Mouse (Mus musculus) heart, adult 2 months (tissue): ENCODE data around the gene Shisal1. TPM values are rescaled to one million over a fixed set of nuclear protein-coding genes. Genes with fewer than 3 reads are reported as not detected.
A peak's percentile ranks its signal among the peaks of the same experiment; 100 is the strongest.

Experiments
- DNase-seq, 2 experiments: peaks; one replicate each; pipeline ENCODE4 v3.0.0; 2021
- H3K27ac ChIP-seq: fragments of 200-600 bp; 2 replicates; pipeline ENCODE4 v1.8.1; 2022
- H3K27me3 ChIP-seq: fragments of 200-500 bp; 2 replicates; pipeline ENCODE4 v1.6.1; 2012; ENCODE audit warnings: mild to moderate bottlenecking, low read length, inconsistent platforms, mixed read lengths; ENCODE audit not compliant: control insufficient read depth, insufficient read depth
- H3K36me3 ChIP-seq: fragments of 200-500 bp; 2 replicates; pipeline ENCODE4 v1.6.1; 2012; ENCODE audit warnings: low read length, inconsistent platforms; ENCODE audit not compliant: control insufficient read depth, insufficient read depth
- H3K4me1 ChIP-seq: fragments of 200-500 bp; 2 replicates; pipeline ENCODE4 v1.6.1; 2011; ENCODE audit warnings: low read length; ENCODE audit not compliant: control insufficient read depth, insufficient read depth
- H3K4me3 ChIP-seq: fragments of 200-600 bp; 2 replicates; pipeline ENCODE4 v1.8.1; 2022
- H3K79me2 ChIP-seq: fragments of 200-500 bp; replicated peaks from 2 replicates; pipeline ENCODE4 v1.6.1; 2012; ENCODE audit warnings: mild to moderate bottlenecking, inconsistent platforms, low read length, moderate library complexity, mixed read lengths; ENCODE audit not compliant: control insufficient read depth, insufficient read depth
- H3K9ac ChIP-seq: fragments of 200-500 bp; 2 replicates; pipeline ENCODE4 v1.6.1; 2012; ENCODE audit warnings: low read depth, mild to moderate bottlenecking, control low read depth, inconsistent platforms, low read length, mixed read lengths
- CTCF ChIP-seq: fragments of 200-600 bp; IDR thresholded peaks from 2 replicates; pipeline ENCODE4 v1.8.1; 2022; ENCODE audit warnings: antibody characterized with exemption, mild to moderate bottlenecking, moderate library complexity
- EP300 ChIP-seq: fragments of 200-500 bp; IDR thresholded peaks from 2 replicates; pipeline ENCODE4 v1.6.1; 2011; ENCODE audit warnings: low read depth, low read length, control low read depth; ENCODE audit not compliant: insufficient read depth
- POLR2A ChIP-seq: fragments of 200-500 bp; IDR thresholded peaks from 2 replicates; pipeline ENCODE4 v1.6.1; 2011; ENCODE audit warnings: mild to moderate bottlenecking, low read depth, low read length, control low read depth; ENCODE audit not compliant: insufficient read depth
- WGBS: fragments of 180-500 bp; shearing (Covaris S2); methylation state at CpG from one replicate; pipeline ENCODE4 v1.1.7; 2018; 5-methylcytosine and 5-hydroxymethylcytosine counted together
- intact Hi-C: fragments of 180-260 bp; cut with DNase I; formaldehyde crosslinking; loops from one replicate; pipeline ENCODE4 v1.15.1; 2025
- polyA plus RNA-seq: library from polyadenylated mRNA; depleted of rRNA; stranded (reverse); fragments of >200 nt; gene quantifications from 2 replicates; pipeline ENCODE4 v1.2.3, GENCODE M21; 2012
- total RNA-seq, 2 experiments: library from RNA; stranded (reverse); gene quantifications; 2 replicates each; pipeline ENCODE4 v1.2.3; 2021

The Shisal1 gene
- total and polyA plus RNA-seq, 3 experiments: 1.1 to 1.8 (median 1.7) TPM

- Histone ChIP-seq H3K27me3 (no peaks in the 10 kb centered on the region), H3K27ac (no peak overlapping the region), H3K4me1 (no peaks in the 10 kb centered on the region; the same call in 1 of the 2 replicates), H3K9ac (no peak overlapping the region), H3K79me2 (no peaks in the 10 kb centered on the region), H3K36me3 (no peaks in the 10 kb centered on the region), H3K4me3 (no peak overlapping the region)
- 56% methylated on average over 4 of the region's 4 CpGs for WGBS
- TF ChIP-seq CTCF (no peak), POLR2A (no peak), EP300 (no peak)
- intact Hi-C loops: no loop called here
- DNase-seq: no peak
Measured at GRCm38 (mm10) chr15:84418266-84418610, 28.7 kb downstream of the Shisal1 start.

- H3K79me2 ChIP-seq: no peaks in the 10 kb centered on the region
- no peaks in the 10 kb centered on the region for H3K36me3 ChIP-seq
- H3K4me3 ChIP-seq: no peak overlapping the region
- H3K27me3 ChIP-seq: no peaks in the 10 kb centered on the region
- H3K9ac ChIP-seq: no peak overlapping the region
- TF ChIP-seq EP300 (no peak), POLR2A (no peak), CTCF (no peak)
- 59% methylated on average over 13 of the region's 13 CpGs for WGBS
- intact Hi-C loops: no loop called here
- no peak overlapping the region for H3K27ac ChIP-seq
- H3K4me1 ChIP-seq: peaks cover under 1% of the 10 kb centered on the region; the same call in 1 of the 2 replicates
- no peak for DNase-seq
Measured at GRCm38 (mm10) chr15:84417592-84418265, 29.2 kb downstream of the Shisal1 start.

GRCm38 (mm10) chr15:84417017-84417416, 29.9 kb downstream of the Shisal1 start:
- no peak overlapping the region for H3K4me3 ChIP-seq
- no peak overlapping the region for H3K9ac ChIP-seq
- peaks cover 2% of the 10 kb centered on the region; the same call in 1 of the 2 replicates for H3K4me1 ChIP-seq
- H3K79me2 ChIP-seq: no peaks in the 10 kb centered on the region
- DNase-seq: no peak
- TF ChIP-seq POLR2A (no peak), CTCF (no peak), EP300 (no peak)
- H3K27me3 ChIP-seq: no peaks in the 10 kb centered on the region
- intact Hi-C loops: no loop called here
- H3K27ac ChIP-seq: no peak overlapping the region
- no peaks in the 10 kb centered on the region for H3K36me3 ChIP-seq
- WGBS: 83% methylated on average over 14 of the region's 14 CpGs

- WGBS: 44% methylated on average over 9 of the region's 9 CpGs
- intact Hi-C loops: no loop called here
- H3K27me3 ChIP-seq: no peaks in the 10 kb centered on the region
Measured at GRCm38 (mm10) chr15:84414040-84414848, 32.7 kb downstream of the Shisal1 start.

GRCm38 (mm10) chr15:84412409-84412808, 34.5 kb downstream of the Shisal1 start:
- Histone ChIP-seq H3K36me3 (no peaks in the 10 kb centered on the region), H3K4me1 (peaks cover 2% of the 10 kb centered on the region; the same call in 1 of the 2 replicates), H3K79me2 (no peaks in the 10 kb centered on the region), H3K27ac (no peak overlapping the region), H3K4me3 (no peak overlapping the region), H3K9ac (no peak overlapping the region), H3K27me3 (no peaks in the 10 kb centered on the region)
- DNase-seq: peak; percentile 68 to 77
- intact Hi-C loops: no loop called here
- WGBS: 19% methylated on average over 6 of the region's 6 CpGs
- no peak for TF ChIP-seq POLR2A
- TF ChIP-seq EP300: no peak
- no peak for TF ChIP-seq CTCF

More at GRCm38 (mm10) chr15:84414040-84414848, 32.7 kb downstream of the Shisal1 start:
- no peaks in the 10 kb centered on the region for H3K36me3 ChIP-seq
- H3K27ac ChIP-seq: no peak overlapping the region
- no peaks in the 10 kb centered on the region for H3K79me2 ChIP-seq
- no peak overlapping the region for H3K4me3 ChIP-seq
- no peak overlapping the region for H3K9ac ChIP-seq
- no peak for TF ChIP-seq CTCF
- TF ChIP-seq POLR2A: no peak
- no peak for TF ChIP-seq EP300
- DNase-seq: no peak
- H3K4me1 ChIP-seq: peaks cover 2% of the 10 kb centered on the region; the same call in 1 of the 2 replicates

GRCm38 (mm10) chr15:84410052-84410451, 36.8 kb downstream of the Shisal1 start:
- 80% methylated on average over 8 of the region's 8 CpGs for WGBS
- no peaks in the 10 kb centered on the region for H3K27me3 ChIP-seq
- peaks cover 2% of the 10 kb centered on the region; the same call in 1 of the 2 replicates for H3K4me1 ChIP-seq
- intact Hi-C loops: no loop called here
- no peaks in the 10 kb centered on the region for H3K79me2 ChIP-seq
- no peak overlapping the region for H3K4me3 ChIP-seq
- H3K9ac ChIP-seq: no peak overlapping the region
- no peaks in the 10 kb centered on the region for H3K36me3 ChIP-seq
- TF ChIP-seq CTCF: no peak
- TF ChIP-seq POLR2A: no peak
- TF ChIP-seq EP300: no peak
- DNase-seq: no peak
- H3K27ac ChIP-seq: no peak overlapping the region
